In genomic region chr1:74289740-74290139, GRCm38 (mm10) we compare ENCODE assay signal across 15 mouse cellular contexts. TPM values are rescaled to one million over a fixed set of nuclear protein-coding genes. Genes with fewer than 3 reads are reported as not detected.
DNase-seq lines count a peak whose midpoint lies in the region; ATAC-seq and TF ChIP-seq lines count a peak whose summit lies in the region.
"Had no signal": no experiment of that assay in that cellular context is flagged by ENCODE, and none has a peak within 500 bp of the region (broad histone marks: within the 10 kb centered on the region; RNA-seq: fewer than 3 reads in every experiment).

No protein-coding gene starts in this region.

- TF ChIP-seq EP300 in liver, postnatal 0 days (IDR thresholded peaks at IDR 0.05; ENCODE audit: low read depth) = no peak

- WGBS in heart, embryonic 13.5 days = 58% methylated on average over 2 of the region's 2 CpGs
- WGBS in liver, embryonic 12.5 days (ENCODE audit: insufficient replicate concordance) = 72% methylated on average over 2 of the region's 2 CpGs
- 84% methylated on average over 2 of the region's 2 CpGs for WGBS in liver, postnatal 0 days (ENCODE audit: insufficient replicate concordance)
- 92% methylated on average over 2 of the region's 2 CpGs for WGBS in hindbrain, embryonic 16.5 days

- peak overlapping the region; percentile 60 for H3K9ac ChIP-seq in heart, embryonic 13.5 days
- H3K9ac ChIP-seq in liver, embryonic 12.5 days = no peak overlapping the region
- H3K9ac ChIP-seq in liver, postnatal 0 days (replicated peaks) = no peak overlapping the region
- no peak overlapping the region for H3K9ac ChIP-seq in hindbrain, embryonic 16.5 days (ENCODE audit: low read depth, low read length)
- H3K9ac ChIP-seq: embryonic facial prominence, embryonic 12.5 days; kidney, embryonic 15.5 days; liver, embryonic 14.5 days had no signal

- H3K9me3 ChIP-seq in heart, embryonic 13.5 days = no peaks in the 10 kb centered on the region
- no peaks in the 10 kb centered on the region for H3K9me3 ChIP-seq in liver, embryonic 12.5 days (replicated peaks)
- no peaks in the 10 kb centered on the region for H3K9me3 ChIP-seq in liver, postnatal 0 days (ENCODE audit: low read length)
- H3K9me3 ChIP-seq in hindbrain, embryonic 16.5 days (ENCODE audit: control insufficient read depth, low read length) = no peaks in the 10 kb centered on the region
- H3K9me3 ChIP-seq: embryonic facial prominence, embryonic 12.5 days; kidney, embryonic 15.5 days had no signal

- no peak for TF ChIP-seq CTCF in liver, postnatal 0 days (IDR thresholded peaks at IDR 0.05; ENCODE audit: low read depth)

- peaks cover 72% of the 10 kb centered on the region for H3K36me3 ChIP-seq in heart, embryonic 13.5 days
- H3K36me3 ChIP-seq in liver, embryonic 12.5 days = peaks cover 70% of the 10 kb centered on the region
- H3K36me3 ChIP-seq in liver, postnatal 0 days (replicated peaks; ENCODE audit: insufficient read depth, low read length) = peaks cover 25% of the 10 kb centered on the region
- H3K36me3 ChIP-seq in hindbrain, embryonic 16.5 days (ENCODE audit: control insufficient read depth, insufficient read depth, low read length) = no peaks in the 10 kb centered on the region; the same call in 1 of the 2 replicates

- H3K27me3 ChIP-seq in heart, embryonic 13.5 days (replicated peaks) = no peaks in the 10 kb centered on the region
- no peaks in the 10 kb centered on the region for H3K27me3 ChIP-seq in liver, embryonic 12.5 days (replicated peaks)
- H3K27me3 ChIP-seq in liver, postnatal 0 days (ENCODE audit: insufficient read depth, low read length) = no peaks in the 10 kb centered on the region
- no peaks in the 10 kb centered on the region for H3K27me3 ChIP-seq in hindbrain, embryonic 16.5 days (replicated peaks; ENCODE audit: control insufficient read depth, insufficient read depth, low read length)
- H3K27me3 ChIP-seq: CH12.LX; embryonic facial prominence, embryonic 12.5 days; kidney, embryonic 15.5 days had no signal

- H3K4me3 ChIP-seq in heart, embryonic 13.5 days = no peak overlapping the region
- H3K4me3 ChIP-seq in liver, embryonic 12.5 days = no peak overlapping the region
- H3K4me3 ChIP-seq in liver, postnatal 0 days (ENCODE audit: low read depth, low read length) = no peak overlapping the region
- H3K4me3 ChIP-seq in hindbrain, embryonic 16.5 days (ENCODE audit: low read length) = no peak overlapping the region
- H3K4me3 ChIP-seq: embryonic facial prominence, embryonic 12.5 days; kidney, embryonic 15.5 days had no signal

- DNase-seq in cerebellum, adult 8-10 months = peak; percentile 13
- no peak for DNase-seq in cerebellum, adult 11 months
- DNase-seq in heart, adult 9 months (ENCODE audit: low spot score in 2 of 2) = no peak
- no peak for DNase-seq in liver
- no peak for DNase-seq in liver, postnatal 0 days
- DNase-seq: adrenal gland, postnatal 14 days; right cerebral cortex, postnatal 14 days had no signal

- H3K27ac ChIP-seq in heart, embryonic 13.5 days (replicated peaks) = peak overlapping the region; percentile 92
- H3K27ac ChIP-seq in liver, embryonic 12.5 days = 0 out of 2 replicates have a peak overlapping the region, but pooled peaks have one; percentile 18
- H3K27ac ChIP-seq in liver, postnatal 0 days (ENCODE audit: low read depth) = peak overlapping the region; percentile 61
- H3K27ac ChIP-seq in hindbrain, embryonic 16.5 days (ENCODE audit: low read depth, low read length) = no peak overlapping the region
- H3K27ac ChIP-seq: embryonic facial prominence, embryonic 12.5 days; hindbrain, postnatal 0 days; kidney, embryonic 15.5 days; liver, embryonic 14.5 days had no signal

- ATAC-seq in heart, embryonic 13.5 days (ENCODE audit: extremely low read depth, insufficient number of reproducible peaks, low FRiP score, low TSS enrichment) = no peak
- ATAC-seq in liver, embryonic 12.5 days = no peak
- no peak for ATAC-seq in liver, postnatal 0 days
- no peak for ATAC-seq in hindbrain, embryonic 16.5 days
- ATAC-seq: hindbrain, postnatal 0 days had no signal

- peak overlapping the region; percentile 10; the same call in 1 of the 2 replicates for H3K4me2 ChIP-seq in heart, embryonic 13.5 days
- no peak overlapping the region for H3K4me2 ChIP-seq in liver, embryonic 12.5 days
- no peak overlapping the region for H3K4me2 ChIP-seq in liver, postnatal 0 days (ENCODE audit: low read depth, low read length)
- no peak overlapping the region for H3K4me2 ChIP-seq in hindbrain, embryonic 16.5 days (ENCODE audit: low read length)
- H3K4me2 ChIP-seq: embryonic facial prominence, embryonic 12.5 days; kidney, embryonic 15.5 days had no signal

- H3K4me1 ChIP-seq in heart, embryonic 13.5 days = peaks cover 88% of the 10 kb centered on the region
- H3K4me1 ChIP-seq in liver, embryonic 12.5 days = peaks cover 70% of the 10 kb centered on the region
- H3K4me1 ChIP-seq in liver, postnatal 0 days (ENCODE audit: insufficient read depth) = peaks cover 19% of the 10 kb centered on the region
- peaks cover 6% of the 10 kb centered on the region for H3K4me1 ChIP-seq in hindbrain, embryonic 16.5 days (ENCODE audit: control insufficient read depth, insufficient read depth, low read depth, low read length)

RNA-seq across cellular contexts. Expression of gene Pnkd, which starts 5.0 kb away (rescaled TPM):
- polyA plus RNA-seq in heart, embryonic 13.5 days (2015; fragmentation: Nextera tagmentation; extraction: Ambion mirVana) = 227 and 252 TPM in 2 replicates
- 45.7 and 48.7 TPM in 2 replicates for polyA plus RNA-seq in liver, embryonic 12.5 days (2016; fragmentation: Nextera tagmentation; extraction: Ambion mirVana)
- 46.7 and 50.0 TPM in 2 replicates for polyA plus RNA-seq in liver, postnatal 0 days (2015; fragmentation: Nextera tagmentation; extraction: Ambion mirVana)
- 166 and 167 TPM in 2 replicates for polyA plus RNA-seq in hindbrain, embryonic 16.5 days (2015; fragmentation: Nextera tagmentation; extraction: Ambion mirVana)

RNA-seq across cellular contexts. Expression of gene Aamp, which starts 5.2 kb away (rescaled TPM):
- 164 and 188 TPM in 2 replicates for polyA plus RNA-seq in heart, embryonic 13.5 days (2015; fragmentation: Nextera tagmentation; extraction: Ambion mirVana)
- 119 and 120 TPM in 2 replicates for polyA plus RNA-seq in liver, embryonic 12.5 days (2016; fragmentation: Nextera tagmentation; extraction: Ambion mirVana)
- 105 and 109 TPM in 2 replicates for polyA plus RNA-seq in liver, postnatal 0 days (2015; fragmentation: Nextera tagmentation; extraction: Ambion mirVana)
- polyA plus RNA-seq in hindbrain, embryonic 16.5 days (2015; fragmentation: Nextera tagmentation; extraction: Ambion mirVana) = 237 and 241 TPM in 2 replicates

RNA-seq across cellular contexts. Expression of gene Gpbar1, which starts 11.4 kb away (rescaled TPM):
- 0.36 and 0.64 TPM in 2 replicates for polyA plus RNA-seq in heart, embryonic 13.5 days (2015; fragmentation: Nextera tagmentation; extraction: Ambion mirVana)
- 1.2 and 1.5 TPM in 2 replicates for polyA plus RNA-seq in liver, embryonic 12.5 days (2016; fragmentation: Nextera tagmentation; extraction: Ambion mirVana)
- 0.20 and 0.22 TPM in 2 replicates for polyA plus RNA-seq in liver, postnatal 0 days (2015; fragmentation: Nextera tagmentation; extraction: Ambion mirVana)
- polyA plus RNA-seq in hindbrain, embryonic 16.5 days (2015; fragmentation: Nextera tagmentation; extraction: Ambion mirVana) = 0.20 TPM in 1 of 2 replicates, not detected in the other
- polyA plus RNA-seq: embryonic facial prominence, embryonic 12.5 days; hindbrain, postnatal 0 days had no signal

RNA-seq across cellular contexts. Expression of gene Tmbim1, which starts 15.7 kb away (rescaled TPM):
- 42.0 and 42.7 TPM in 2 replicates for polyA plus RNA-seq in heart, embryonic 13.5 days (2015; fragmentation: Nextera tagmentation; extraction: Ambion mirVana)
- polyA plus RNA-seq in liver, embryonic 12.5 days (2016; fragmentation: Nextera tagmentation; extraction: Ambion mirVana) = 17.5 and 18.6 TPM in 2 replicates
- 18.5 and 18.7 TPM in 2 replicates for polyA plus RNA-seq in liver, postnatal 0 days (2015; fragmentation: Nextera tagmentation; extraction: Ambion mirVana)
- polyA plus RNA-seq in hindbrain, embryonic 16.5 days (2015; fragmentation: Nextera tagmentation; extraction: Ambion mirVana) = 11.7 and 12.2 TPM in 2 replicates

RNA-seq across cellular contexts. Expression of gene Arpc2, which starts 53.9 kb away (rescaled TPM):
- polyA plus RNA-seq in heart, embryonic 13.5 days (2015; fragmentation: Nextera tagmentation; extraction: Ambion mirVana) = 400 and 438 TPM in 2 replicates
- polyA plus RNA-seq in liver, embryonic 12.5 days (2016; fragmentation: Nextera tagmentation; extraction: Ambion mirVana) = 268 and 269 TPM in 2 replicates
- polyA plus RNA-seq in liver, postnatal 0 days (2015; fragmentation: Nextera tagmentation; extraction: Ambion mirVana) = 238 and 254 TPM in 2 replicates
- polyA plus RNA-seq in hindbrain, embryonic 16.5 days (2015; fragmentation: Nextera tagmentation; extraction: Ambion mirVana) = 411 and 415 TPM in 2 replicates
